In genomic region chr14:77519701-77520100, GRCm38 (mm10) we compare ENCODE assay signal across 22 mouse cellular contexts.
DNase-seq lines count a peak whose midpoint lies in the region; ATAC-seq lines count a peak whose summit lies in the region.
"Had no signal": no experiment of that assay in that cellular context is flagged by ENCODE, and none has a peak within 500 bp of the region (broad histone marks: within the 10 kb centered on the region; RNA-seq: fewer than 3 reads in every experiment).

No protein-coding gene starts in this region.

- DNase-seq in heart, adult 11 months, result peak; percentile 8
- no peak for DNase-seq in heart, postnatal 4 days
- peak; percentile 96 for DNase-seq in ES-CJ7 (ENCODE audit: low read depth, low spot score)
- DNase-seq in WW6 (ENCODE audit: low read depth, low spot score), result peak; percentile 52
- DNase-seq in kidney, postnatal 4 days, result no peak
- DNase-seq in urinary bladder, postnatal 36 days (ENCODE audit: low spot score in 2 of 2), result no peak
- DNase-seq: adrenal gland, adult 2 months; adrenal gland, postnatal 14 days; cerebellum, adult 11-12 months; cerebellum, adult 9-10 months; cerebellum, postnatal 14 days; gastrocnemius, postnatal 10 days; gastrocnemius, postnatal 36 days; heart, adult 18-20 months; heart, postnatal 10 days; heart, postnatal 36 days had no signal

- no peak for ATAC-seq in megakaryocyte-erythroid progenitor cell, adult 5-6 weeks (replicated peaks; ENCODE audit: low FRiP score, low TSS enrichment, poor library complexity, severe bottlenecking)
- ATAC-seq: forebrain, embryonic 13.5 days; forebrain, embryonic 16.5 days; hindbrain, postnatal 0 days; intestine, embryonic 16.5 days; Patski had no signal

Comparison
In these comparisons a context has a peak if more than half of its experiments do, and no peak if none do; other contexts are left out.
1. DNase-seq: peak in heart, adult 11 months (single experiment), ES-CJ7 (single experiment) and WW6 (single experiment); none in heart, postnatal 4 days (single experiment), kidney, postnatal 4 days (0 of 2) and urinary bladder, postnatal 36 days (0 of 2).